Mouse (Mus musculus): Measurements from ENCODE around the gene Tenm2.

The Tenm2 gene

DNA sequence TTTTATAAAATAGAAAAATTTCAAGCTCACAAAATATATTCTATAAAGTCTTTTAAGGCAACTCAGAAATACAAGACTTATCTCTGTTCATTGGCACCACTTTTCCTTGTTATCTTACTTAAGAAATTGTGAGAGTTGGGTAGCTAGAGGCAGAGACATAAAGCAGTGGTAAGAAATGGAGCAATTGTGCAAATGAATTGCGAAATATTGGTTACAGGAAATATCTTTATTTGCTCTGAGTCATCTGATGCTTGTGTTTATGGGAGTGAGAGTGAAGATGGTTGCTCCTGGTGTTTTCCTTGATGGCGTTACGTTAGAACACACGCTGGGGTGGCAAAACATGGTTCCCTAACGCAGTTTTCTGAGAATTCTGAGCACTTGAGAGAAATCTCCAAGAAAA lies 156.4 kb downstream of the Tenm2 start:
- DNase-seq (ENCODE audit: low spot score): no peak

DNA sequence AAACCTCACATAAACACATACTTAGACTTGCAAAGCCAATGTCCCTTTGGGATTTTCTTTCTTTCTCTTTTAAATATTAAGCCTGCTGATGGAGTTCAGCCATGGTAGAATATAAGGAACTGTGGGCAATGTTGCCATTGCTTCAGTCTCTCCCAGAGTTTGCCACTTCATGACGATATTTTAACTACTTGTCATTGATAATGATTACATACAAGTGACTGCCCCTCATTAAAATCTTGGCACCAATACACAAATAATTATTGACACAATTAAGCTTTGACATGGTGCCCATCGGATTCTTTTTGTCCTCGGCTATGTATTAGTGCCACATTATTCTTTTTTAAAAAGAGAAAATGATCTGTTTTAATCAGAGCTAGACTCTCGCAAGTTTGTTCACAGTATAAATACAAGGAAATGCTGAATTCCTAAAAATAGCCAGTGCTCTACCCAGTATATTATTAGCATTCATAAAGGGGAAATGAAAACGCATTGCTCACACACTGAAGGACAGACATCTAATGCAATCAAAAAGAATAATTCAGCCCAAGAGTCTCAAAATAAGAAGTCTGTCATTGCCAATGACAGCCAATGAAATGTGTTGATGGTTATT lies 158.7 kb downstream of the Tenm2 start:
- DNase-seq (ENCODE audit: low spot score): no peak

DNA sequence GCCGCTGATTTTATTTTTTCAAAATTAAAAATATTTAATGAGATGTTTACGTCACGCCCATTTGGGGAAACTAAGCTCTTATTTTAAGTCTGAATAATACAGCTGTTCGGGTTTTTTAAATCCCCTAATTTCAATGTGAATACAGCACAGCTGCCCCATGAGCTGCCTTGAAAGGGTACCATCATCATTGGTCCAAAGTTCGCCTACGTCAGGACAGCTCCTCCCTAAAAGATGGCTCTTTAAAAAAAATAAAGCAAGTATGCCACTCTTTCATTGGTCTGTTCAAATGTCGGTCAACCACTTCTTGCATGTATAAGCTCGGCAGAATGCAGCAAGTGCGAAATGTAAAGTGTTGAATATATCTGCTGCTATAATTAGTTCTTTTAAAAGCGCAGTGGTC lies 160.4 kb downstream of the Tenm2 start:
- DNase-seq (ENCODE audit: low spot score): no peak

DNA sequence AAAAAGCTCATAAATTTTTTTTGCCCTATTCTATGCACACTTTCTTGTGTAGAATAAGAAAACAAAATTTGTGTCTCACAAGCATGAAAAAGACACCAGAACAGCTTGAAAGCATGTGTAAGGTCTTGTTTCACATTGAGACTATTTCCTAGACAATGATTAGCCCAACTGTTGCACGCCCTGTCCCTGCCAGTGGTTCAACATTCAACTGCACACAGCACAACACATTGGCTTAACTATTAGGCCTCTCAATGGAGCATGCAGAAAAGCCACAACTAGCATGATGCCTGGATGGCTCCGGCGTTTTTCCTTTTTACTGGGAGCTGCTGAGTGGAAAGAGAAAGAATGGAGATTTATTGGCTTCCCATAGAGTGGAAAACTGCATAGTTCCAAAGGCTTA lies 170.3 kb downstream of the Tenm2 start:
- no peak for DNase-seq (ENCODE audit: low spot score)

DNA sequence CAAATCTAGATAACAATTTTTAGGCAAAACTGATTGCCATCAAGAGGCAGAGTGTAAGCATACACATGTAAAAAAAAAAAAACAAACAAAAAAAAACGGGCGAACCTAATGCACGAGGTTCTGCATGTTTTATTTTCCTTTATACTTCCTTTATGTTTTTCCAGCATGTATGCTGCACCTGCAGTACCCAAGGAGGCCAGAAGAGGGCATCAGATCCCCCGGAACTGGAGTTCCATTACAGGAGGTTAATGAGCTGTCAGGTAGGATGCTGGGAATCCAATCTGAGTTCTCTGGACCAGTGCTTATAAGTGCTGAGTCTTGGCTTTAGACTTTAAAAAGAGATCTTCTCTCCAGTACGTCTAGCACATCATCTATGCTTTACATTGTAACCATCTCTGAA lies 189.1 kb downstream of the Tenm2 start:
- DNase-seq (ENCODE audit: low spot score): no peak

DNA sequence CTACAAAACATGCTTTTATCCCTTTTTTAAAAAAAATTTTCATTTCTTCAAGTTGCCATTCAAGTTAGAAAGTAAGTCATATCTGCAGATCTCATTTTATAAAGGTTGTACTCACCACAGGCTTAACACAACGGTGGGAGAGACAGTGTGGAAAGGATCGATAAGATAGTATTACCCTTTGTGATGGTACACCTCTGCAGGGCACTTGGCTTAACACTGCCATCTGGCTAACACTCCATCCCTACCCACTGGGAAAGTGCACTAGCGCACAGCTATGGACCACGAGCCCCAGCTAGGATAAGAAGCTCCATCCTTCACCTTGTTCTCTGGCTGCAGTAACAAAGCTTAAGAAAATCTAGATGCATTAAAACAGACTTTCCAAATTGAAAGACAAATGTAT lies 194.5 kb downstream of the Tenm2 start:
- DNase-seq (ENCODE audit: low spot score): no peak

DNA sequence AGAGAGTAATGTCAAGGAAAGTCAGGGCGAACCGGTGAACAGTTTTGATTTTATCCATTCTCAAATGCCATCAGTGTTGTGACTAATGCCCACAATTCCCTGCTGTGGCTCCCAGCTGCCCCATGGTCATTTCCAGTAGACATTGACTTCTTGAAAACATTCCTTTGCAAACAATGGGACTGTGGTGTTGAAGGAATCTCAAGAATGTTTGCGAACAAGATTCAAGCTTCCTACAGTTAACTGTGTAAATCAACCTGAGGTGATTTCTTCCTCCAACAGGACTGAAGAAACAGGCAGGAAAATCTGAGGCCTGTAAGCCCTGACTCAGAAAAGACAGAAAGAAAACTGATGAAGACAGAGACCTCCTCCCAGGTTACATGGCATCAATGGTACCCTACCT lies 196.5 kb downstream of the Tenm2 start:
- DNase-seq (ENCODE audit: low spot score): no peak

DNA sequence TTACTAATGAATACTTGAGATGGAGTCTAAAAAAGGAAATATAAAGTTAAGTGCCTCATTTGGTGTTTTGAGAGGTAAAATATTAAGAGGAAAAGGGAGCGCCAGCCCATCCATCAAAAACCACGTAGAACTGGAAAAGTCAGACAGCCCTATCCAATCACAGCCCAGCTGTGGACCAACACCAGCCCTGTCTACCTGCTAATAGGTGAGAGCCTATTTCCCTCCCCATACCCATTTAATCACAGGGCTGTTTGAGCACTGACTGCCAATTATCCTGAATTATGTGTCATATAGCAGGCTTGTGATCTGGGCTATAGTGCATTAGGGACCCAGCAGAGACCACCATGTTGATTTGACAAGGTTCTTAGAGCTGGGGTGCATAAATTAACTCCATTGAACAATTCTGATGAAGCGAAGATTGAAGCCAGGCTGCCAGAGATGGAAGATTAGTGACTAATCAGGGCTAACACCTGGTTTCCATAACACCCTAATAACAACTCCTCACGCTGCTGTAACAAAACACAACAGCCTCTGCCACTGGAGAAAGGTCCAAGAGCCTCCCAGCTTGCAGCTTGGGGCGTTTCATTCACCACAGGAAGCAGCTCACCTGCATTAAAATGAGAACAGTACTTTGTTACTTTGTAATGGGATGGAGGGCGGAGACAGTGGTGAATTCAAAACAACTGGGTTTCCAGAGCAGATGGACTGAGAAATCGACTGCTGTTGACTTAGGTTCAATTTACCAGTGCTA lies 204.3 kb downstream of the Tenm2 start:
- DNase-seq (ENCODE audit: low spot score): no peak

DNA sequence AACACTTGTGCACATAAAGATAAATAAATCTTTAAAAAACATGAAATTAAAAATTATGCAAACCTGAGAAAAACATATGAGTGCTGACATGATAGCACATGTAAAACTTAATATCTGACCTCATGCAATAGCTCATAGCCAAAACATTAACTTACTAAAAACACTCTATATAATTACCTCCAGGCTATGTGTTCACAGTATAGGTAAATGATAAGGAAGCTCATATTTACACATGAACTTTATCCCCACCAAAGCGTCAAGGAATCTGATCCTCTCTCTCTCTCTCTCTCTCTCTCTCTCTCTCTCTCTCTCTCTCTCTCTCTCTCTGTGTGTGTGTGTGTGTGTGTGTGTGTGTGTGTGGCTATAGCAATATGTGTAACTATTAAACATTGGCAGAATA lies 223.9 kb downstream of the Tenm2 start:
- no peak for DNase-seq (ENCODE audit: low spot score)

DNA sequence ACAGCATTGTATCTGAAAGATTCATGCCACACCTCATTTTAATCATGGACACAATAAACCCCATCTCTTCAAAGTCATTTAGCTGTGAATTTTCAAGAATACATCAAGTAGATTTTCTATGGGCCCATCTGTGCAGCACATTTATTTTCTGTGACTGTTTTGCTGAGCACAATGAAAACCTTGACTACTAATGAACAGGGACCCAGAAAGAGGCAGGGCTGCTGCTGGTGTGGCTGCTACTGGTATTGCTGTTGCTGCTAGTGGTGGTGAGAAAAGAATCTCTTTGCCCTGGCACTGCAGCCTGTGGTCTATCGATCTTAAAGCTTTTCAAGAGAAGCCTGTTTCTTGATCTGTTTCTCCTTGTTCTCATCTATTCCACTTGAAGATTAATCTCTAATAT lies 226.5 kb downstream of the Tenm2 start:
- DNase-seq (ENCODE audit: low spot score): no peak

DNA sequence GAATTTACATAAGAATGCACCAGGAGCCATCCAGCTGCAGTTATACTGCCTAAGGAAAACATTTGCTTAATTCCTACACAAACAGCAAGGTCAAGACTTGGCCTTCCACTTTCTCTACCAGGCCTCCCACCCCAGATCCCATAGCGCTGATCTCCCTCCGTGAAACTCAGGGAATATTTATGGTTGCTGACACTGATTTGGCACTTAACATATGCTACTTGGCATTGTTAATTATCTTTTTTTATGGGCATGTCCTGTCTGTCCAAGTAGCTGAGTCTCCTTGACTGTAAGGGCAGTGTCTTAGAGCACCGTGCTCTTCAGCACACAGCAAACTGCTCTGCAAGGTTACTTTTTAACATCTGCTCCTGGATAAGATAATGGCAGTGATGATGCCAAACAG lies 238.1 kb downstream of the Tenm2 start:
- no peak for DNase-seq (ENCODE audit: low spot score)

DNA sequence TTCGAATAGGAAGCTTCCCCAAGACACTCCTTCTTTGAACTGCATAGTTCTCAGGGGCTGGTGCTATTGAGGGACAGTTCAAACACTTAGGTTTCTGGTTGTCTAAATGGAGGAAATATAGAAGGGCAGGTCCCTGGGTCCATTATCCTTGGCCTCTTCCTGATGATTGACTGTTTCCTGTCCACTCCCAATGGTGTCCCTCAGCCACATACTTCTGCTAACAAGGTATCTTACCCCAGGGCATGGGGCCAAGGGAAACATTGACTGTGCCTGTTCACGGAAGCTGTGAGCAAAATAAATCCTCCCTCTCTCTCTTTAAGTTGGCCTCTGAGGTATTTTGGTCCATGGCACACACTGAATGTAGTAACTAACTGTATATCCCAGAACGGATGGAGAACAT lies 244.9 kb downstream of the Tenm2 start:
- DNase-seq (ENCODE audit: low spot score): no peak

DNA sequence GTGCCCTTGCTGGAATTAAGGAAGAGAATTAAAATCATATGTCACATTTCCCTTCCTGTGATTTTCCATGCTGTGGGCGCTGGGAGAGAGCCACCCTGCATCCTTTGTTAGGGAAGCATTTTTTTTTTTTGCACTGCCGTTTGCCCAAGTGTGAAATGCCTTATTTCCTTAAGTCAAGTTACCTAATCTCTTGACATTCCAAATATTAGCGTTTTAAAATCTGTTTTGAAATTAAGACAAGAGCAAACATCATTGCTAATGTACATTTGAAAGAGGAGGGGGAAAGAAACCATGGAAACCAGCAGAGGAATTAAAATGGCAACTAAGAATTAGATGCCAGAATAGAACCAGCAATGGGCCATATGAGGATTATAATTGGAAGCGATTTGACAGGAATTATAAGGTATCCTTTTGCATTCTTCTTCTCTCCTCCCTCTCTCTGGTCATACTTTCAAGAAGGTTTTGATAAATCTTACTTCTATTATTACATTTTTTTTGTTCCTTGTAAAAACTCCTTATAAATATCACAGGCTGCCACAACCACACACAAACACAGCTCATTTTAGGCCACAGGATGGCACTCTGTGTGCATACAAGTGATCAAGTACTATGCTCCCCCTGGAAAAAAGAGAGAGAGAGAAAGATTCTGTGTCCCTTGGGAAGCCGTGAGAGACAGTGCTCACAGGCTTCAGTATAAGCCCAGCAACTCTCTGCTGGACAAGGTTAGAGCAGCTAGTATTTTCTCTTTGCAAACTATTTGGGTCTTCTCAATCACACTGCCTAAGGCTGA lies 246.8 kb downstream of the Tenm2 start:
- no peak for DNase-seq (ENCODE audit: low spot score)

DNA sequence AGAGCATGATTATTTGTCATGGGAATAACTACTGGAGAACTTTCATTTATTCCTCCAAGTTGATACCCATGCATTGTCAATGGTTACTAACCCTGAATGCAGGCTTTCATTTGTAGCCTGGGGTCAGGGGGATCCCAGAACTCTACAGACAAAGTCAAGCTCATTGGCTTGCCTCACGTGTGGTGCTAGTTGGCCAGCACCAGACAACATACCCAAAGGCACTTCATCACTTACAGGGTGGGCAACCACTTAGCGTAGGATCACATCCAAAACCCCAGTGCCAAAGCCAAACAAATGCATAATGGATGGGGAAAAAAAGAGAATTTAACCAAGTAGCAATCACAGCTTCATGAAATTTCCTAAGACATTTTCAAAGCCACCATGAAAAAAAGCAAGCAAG lies 261.6 kb downstream of the Tenm2 start:
- no peak for DNase-seq (ENCODE audit: low spot score)

DNA sequence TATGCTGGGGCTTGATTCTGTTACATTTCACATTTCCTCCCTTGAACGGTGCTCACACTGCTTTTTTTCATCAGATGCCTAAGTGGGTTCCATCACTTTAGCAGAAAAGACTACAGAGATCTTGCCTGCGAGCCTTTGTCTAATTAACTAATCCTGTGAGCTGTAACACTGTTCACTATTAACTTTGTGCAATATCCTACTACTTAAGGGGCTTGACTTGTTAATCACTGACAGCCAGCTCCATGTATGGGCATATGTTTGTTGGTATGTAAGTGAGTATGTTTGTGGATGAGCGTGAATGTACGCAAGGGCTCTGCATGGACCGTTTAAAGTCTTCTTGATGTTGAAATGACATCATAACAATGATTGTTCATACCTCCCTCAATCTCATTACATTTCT lies 277.7 kb downstream of the Tenm2 start:
- no peak for DNase-seq (ENCODE audit: low spot score)

DNA sequence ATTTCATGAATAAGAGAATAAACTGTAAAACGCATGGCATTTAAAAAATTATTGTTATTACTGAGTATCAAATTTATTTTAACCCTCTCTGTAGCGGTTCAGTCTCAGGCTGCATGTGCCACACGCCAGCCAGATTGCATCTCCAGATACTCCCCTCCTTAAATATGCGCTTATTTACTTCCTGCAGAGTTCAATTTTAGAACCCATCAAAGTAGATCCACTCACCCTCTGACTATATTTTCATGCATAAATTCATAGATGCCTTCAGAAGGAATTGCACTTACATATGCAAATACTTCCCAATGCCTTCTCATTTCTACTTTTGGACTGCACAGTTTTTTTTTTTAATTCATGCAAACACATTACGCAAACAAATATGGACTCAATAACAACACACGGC lies 294.3 kb downstream of the Tenm2 start:
- no peak for DNase-seq (ENCODE audit: low spot score)

DNA sequence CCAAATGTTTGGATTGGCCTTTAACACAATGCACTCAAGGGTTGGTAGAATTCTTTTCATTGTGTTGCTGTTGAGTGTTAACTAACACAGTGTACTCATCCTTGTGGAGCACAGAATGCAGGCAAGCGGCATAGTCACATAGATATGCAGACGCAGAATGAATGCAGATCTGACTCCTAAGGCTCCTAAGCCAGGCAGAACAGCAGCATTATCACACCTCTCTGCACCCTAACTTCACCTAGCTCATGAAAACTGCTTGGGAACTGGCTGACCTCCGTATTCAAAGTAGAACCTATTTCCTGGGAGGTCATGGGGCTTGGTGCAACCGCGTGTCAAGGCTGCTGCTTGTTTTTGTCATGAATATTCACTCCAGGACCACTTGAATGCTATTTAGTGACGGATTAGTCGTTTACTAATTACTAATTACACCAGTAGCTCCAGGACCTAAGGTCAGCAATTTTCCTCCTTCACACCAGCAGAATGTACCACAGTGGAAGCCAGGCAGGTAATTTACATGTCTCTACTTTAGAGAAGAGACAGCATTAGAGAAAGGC lies 295.1 kb downstream of the Tenm2 start:
- DNase-seq (ENCODE audit: low spot score): no peak

DNA sequence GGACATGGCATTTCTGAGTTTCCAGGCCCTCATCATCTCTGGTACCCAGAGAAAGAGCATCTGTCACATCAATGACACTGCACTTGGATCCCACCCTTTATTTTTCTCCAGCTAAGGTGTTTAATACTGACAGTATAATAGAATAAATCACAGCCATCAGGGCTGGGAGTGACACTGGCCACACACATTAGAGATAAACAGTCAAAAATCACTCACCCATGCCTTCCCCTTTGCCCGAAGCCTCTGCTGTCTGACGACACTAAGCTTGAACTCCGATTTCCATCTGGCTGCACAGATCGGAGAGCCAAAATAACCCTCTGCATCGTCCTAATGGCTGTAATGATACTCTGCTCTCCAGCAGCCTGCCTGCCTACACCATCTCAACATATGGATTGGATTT lies 305.9 kb downstream of the Tenm2 start:
- DNase-seq (ENCODE audit: low spot score): no peak

DNA sequence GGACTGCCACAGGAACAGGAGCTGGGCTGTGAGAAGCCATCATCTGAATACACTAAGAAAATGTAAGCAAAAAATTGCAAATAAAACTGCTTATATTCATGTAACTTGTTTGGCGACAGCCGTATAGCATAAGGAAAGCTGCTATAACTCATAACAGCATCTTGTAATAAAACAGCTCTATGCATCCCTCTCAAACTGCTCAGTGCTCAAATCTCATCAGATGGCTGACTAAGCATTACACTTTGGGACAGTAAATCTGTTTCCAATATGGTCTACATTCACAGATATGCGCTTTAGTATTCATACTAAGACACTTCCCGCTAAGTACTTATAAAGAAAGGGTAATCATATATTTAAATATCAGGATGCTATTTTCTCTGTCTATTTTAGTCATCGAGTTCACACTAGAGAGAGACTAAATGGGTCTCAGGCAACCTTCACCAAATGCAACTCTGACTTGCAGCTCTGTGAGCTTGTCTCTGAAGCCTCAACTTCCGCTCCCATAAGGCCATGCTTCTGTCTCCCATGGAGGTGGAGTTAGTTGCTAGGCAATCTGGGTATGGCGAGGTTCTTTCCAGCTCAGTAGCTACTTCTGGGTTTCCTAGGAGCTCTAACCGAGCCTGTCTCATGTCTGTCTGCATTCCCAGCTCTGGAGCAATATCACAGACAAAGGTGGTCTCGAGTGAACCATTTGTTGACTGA lies 308.9 kb downstream of the Tenm2 start:
- no peak for DNase-seq (ENCODE audit: low spot score)

DNA sequence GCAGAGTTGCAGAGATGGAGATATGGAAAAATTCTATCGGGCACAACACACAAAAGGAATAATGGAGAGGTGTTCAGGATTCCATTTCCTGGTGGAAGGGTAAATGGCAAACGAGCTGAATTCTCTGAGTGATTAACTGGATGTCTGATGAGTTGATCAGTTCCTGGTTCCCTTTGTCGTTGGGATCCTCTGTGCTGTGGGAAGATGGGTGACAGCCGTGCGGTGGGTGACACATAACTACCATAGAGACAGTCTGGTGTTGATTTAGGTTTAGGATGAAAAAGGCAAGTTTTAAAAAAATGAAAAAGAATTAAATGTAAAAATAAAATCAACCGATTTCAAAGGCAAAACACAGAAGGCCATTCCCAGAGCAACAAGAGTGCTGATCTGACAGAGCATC lies 316.5 kb downstream of the Tenm2 start:
- DNase-seq (ENCODE audit: low spot score): no peak

DNA sequence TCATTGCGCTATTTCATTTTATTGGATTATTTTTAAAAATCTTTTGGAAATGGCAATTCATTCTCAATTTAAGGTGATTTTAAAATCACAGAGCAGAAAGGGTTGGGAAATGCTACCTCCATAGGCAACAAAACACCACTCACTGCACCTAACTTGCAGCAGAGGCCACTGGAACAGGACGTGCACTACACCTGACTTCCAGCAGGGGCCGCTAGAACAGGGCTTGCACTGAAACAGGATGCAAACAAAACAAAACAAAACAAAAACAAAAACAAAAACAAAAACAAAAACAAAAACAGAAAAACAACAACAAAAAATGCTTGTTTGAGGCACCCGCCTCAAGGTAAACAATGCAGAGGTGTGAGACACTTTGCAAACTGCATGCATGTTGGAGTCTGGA lies 324.4 kb downstream of the Tenm2 start:
- no peak for DNase-seq (ENCODE audit: low spot score)

DNA sequence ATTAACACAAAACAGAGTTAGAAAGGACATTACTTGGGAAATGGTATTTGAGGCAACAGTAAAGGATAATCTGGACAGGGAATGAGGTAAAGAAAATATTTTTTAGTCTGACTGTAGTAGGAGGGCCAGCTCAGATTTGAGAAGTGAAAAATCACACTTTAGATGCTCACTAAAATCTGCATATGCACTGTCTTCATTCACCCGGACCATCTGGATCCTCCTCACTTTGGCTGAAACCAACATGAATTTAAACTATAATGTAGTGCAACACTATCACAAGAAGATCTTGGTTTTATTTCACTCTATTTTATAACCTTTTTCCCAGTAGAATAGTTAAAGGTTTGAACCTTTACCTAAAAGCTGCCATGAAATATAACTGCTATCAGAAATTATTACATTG lies 326.7 kb downstream of the Tenm2 start:
- no peak for DNase-seq (ENCODE audit: low spot score)

Data from ovary, adult 18-20 months (tissue).